Mouse (Mus musculus): Measurements from ENCODE around the gene Pgghg.

DNA sequence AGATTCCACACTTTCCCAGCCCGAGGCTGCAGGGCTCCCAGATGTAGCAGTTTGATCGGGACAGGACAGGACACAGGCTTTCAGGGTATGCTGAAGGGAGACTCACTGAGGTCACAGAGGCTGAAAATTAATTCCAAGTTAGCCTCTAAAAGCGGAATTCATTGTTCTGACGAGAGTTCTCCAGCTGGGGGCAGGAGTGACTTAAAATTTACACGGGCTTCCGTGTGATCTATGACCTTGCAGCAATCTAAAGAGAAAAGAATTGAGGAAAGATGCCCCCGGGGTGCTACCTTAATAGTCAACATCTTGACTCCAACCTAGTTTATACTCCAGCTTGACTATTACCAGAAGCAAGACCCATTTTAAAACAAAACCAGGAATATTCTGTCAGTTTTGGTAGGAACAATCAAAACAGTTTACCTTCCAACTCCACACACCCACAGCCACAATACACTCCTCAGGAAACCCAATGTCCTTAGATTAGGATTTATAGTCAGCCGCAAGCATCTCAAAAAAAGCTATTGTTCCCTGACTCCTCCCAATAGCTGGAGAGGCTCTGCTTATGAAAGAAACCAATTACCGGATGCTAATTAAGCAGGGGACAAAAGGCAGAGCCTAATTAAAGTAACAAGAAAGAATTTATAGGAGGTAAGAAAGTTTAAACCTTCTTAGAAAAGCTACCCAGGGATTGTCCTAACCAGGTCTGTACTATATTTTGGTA is 18.1 kb downstream of the Pgghg start:
- TF ChIP-seq EP300 (IDR thresholded peaks at IDR 0.05; ENCODE audit: insufficient read depth, low read depth, low read length) (no peak), CTCF (IDR thresholded peaks at IDR 0.05; ENCODE audit: low read depth, low read length) (no peak)

All from ES-Bruce4 (cell line).